Mouse (Mus musculus) testis, adult 2 months (tissue): ENCODE measurements around the gene Nckap5.

Source experiments
- CTCF ChIP-seq: fragments of 200-500 bp; IDR thresholded peaks from 2 replicates; pipeline ENCODE4 v1.5.1; 2012; ENCODE audit warnings: low read depth, mild to moderate bottlenecking, inconsistent platforms, low read length, moderate library complexity; ENCODE audit not compliant: control insufficient read depth, insufficient read depth, insufficient replicate concordance
- POLR2A ChIP-seq: fragments of 200-500 bp; IDR thresholded peaks from 2 replicates; pipeline ENCODE4 v1.6.1; 2012; ENCODE audit warnings: low read depth, mild to moderate bottlenecking, inconsistent platforms, low read length, moderate library complexity; ENCODE audit not compliant: control insufficient read depth

DNA sequence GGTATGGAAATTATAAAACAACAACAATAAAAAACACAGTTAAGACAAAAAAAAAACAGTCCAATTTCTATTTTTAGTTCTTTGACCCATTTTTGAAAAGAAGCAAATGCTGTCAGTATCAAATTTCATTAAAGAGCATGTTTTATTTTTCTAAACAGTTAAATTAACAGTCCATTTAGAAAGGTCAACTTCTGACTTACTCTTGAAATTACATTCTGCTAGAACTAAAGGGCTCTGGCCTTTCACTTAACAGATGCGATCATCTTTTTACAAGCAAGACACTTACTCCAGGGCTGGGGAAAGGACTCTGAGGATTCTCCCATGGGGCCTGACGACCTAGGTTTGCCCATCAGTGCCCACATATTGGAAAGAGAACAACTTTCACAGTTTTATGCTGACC, 359.2 kb downstream of the Nckap5 start:
- TF ChIP-seq CTCF (no peak), POLR2A (no peak)
